Mouse (Mus musculus): ENCODE measurements at regions not wholly inside any gene's neighbourhood (a gene's known extent, or its start where the extent isn't known, plus 50 kb on each side); places are given as distances from the start of the nearest gene placed in this dataset.

DNA sequence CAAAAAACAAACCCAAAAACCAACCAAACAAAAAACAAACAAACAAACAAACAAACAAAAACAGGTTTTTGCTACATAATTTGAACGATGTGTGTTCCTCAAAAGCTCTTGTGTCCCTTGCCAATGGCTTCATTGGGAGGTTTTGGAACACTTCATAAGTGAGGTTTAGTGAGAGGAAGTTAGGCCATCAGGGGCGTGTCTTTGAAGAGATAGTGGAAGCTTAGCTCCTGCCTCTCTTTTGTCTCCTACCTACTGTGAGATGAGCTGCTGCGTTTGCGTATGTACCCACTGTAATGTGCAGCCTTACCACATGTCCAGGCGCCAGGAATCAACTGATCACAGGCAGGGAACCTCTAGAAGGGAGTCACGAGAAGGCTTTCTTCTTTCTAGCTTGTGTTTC is 107.3 kb upstream of the Slc4a7 start:
- TF ChIP-seq CTCF (IDR thresholded peaks at IDR 0.05; ENCODE audit: low read depth, low read length) = no peak
- no peak for TF ChIP-seq POLR2AphosphoS5 (IDR thresholded peaks at IDR 0.05; ENCODE audit: insufficient replicate concordance, low read depth, low read length)
- TF ChIP-seq TAL1 (conservative IDR thresholded peaks at IDR 0.05; ENCODE audit: low read depth, low read length) = no peak
